Mouse (Mus musculus): Measurements from ENCODE around the gene Sult6b2. TPM values are rescaled to one million over a fixed set of nuclear protein-coding genes. Genes with fewer than 3 reads are reported as not detected.

Gene Sult6b2
- polyA plus RNA-seq, 1 experiment from 2014 or later: 20.9 TPM

- Histone ChIP-seq H3K27ac (no peak overlapping the region), H3K4me1 (replicated peaks) (no peaks in the 10 kb centered on the region), H3K4me3 (replicated peaks) (no peak overlapping the region), H3K27me3 (replicated peaks) (no peaks in the 10 kb centered on the region; the same call in 1 of the 2 replicates), H3K4me2 (replicated peaks) (no peak overlapping the region), H3K9ac (no peak overlapping the region), H3K36me3 (no peaks in the 10 kb centered on the region), H3K9me3 (no peaks in the 10 kb centered on the region)
- WGBS: 71% methylated on average over 4 of the region's 4 CpGs
- peak; percentile 6; the same call in 1 of the 2 replicates for ATAC-seq
Measured at GRCm38 (mm10) chr6:142806326-142806725, 2.0 kb upstream of the Sult6b2 start.

GRCm38 (mm10) chr6:142802617-142803525 lies 1.4 kb downstream of the Sult6b2 start:
- H3K27me3 ChIP-seq (replicated peaks): no peaks in the 10 kb centered on the region; the same call in 1 of the 2 replicates
- WGBS: 35% methylated on average over 11 of the region's 11 CpGs
- no peak overlapping the region for H3K4me3 ChIP-seq (replicated peaks)
- H3K9ac ChIP-seq: no peak overlapping the region
- no peaks in the 10 kb centered on the region for H3K36me3 ChIP-seq
- no peak overlapping the region for H3K27ac ChIP-seq
- H3K4me2 ChIP-seq (replicated peaks): no peak overlapping the region
- no peaks in the 10 kb centered on the region; the same call in 1 of the 2 replicates for H3K4me1 ChIP-seq (replicated peaks)
- no peak for ATAC-seq
- no peaks in the 10 kb centered on the region for H3K9me3 ChIP-seq

- H3K27ac ChIP-seq: no peak overlapping the region
- ATAC-seq: no peak
- H3K9me3 ChIP-seq: no peaks in the 10 kb centered on the region
- 79% methylated on average over 5 of the region's 5 CpGs for WGBS
- H3K4me2 ChIP-seq (replicated peaks): no peak overlapping the region
- no peak overlapping the region for H3K9ac ChIP-seq
- no peaks in the 10 kb centered on the region for H3K36me3 ChIP-seq
- H3K27me3 ChIP-seq (replicated peaks): no peaks in the 10 kb centered on the region; the same call in 1 of the 2 replicates
- H3K4me1 ChIP-seq (replicated peaks): no peaks in the 10 kb centered on the region; the same call in 1 of the 2 replicates
- no peak overlapping the region for H3K4me3 ChIP-seq (replicated peaks)
Measured at GRCm38 (mm10) chr6:142801687-142802086, 2.6 kb downstream of the Sult6b2 start.

GRCm38 (mm10) chr6:142799704-142800374 lies 4.5 kb downstream of the Sult6b2 start:
- Histone ChIP-seq H3K4me3 (replicated peaks) (no peak overlapping the region), H3K4me1 (replicated peaks) (peaks cover 6% of the 10 kb centered on the region; the same call in 1 of the 2 replicates)
- peak; percentile 44 for ATAC-seq

GRCm38 (mm10) chr6:142798837-142799236 lies 5.5 kb downstream of the Sult6b2 start:
- H3K4me2 ChIP-seq (replicated peaks): 0 out of 2 replicates have a peak overlapping the region, but pooled peaks have one; percentile 10
- no peak overlapping the region for H3K9ac ChIP-seq
- 68% methylated on average over 9 of the region's 9 CpGs for WGBS
- H3K4me3 ChIP-seq (replicated peaks): no peak overlapping the region
- peak overlapping the region; percentile 52 for H3K27ac ChIP-seq
- no peaks in the 10 kb centered on the region for H3K9me3 ChIP-seq
- H3K4me1 ChIP-seq (replicated peaks): peaks cover 6% of the 10 kb centered on the region; the same call in 1 of the 2 replicates
- no peaks in the 10 kb centered on the region for H3K36me3 ChIP-seq
- ATAC-seq: peak; percentile 65
- H3K27me3 ChIP-seq (replicated peaks): no peaks in the 10 kb centered on the region; the same call in 1 of the 2 replicates

More at GRCm38 (mm10) chr6:142799704-142800374, 4.5 kb downstream of the Sult6b2 start:
- Histone ChIP-seq H3K9me3 (no peaks in the 10 kb centered on the region), H3K36me3 (no peaks in the 10 kb centered on the region), H3K4me2 (replicated peaks) (no peak overlapping the region), H3K27ac (no peak overlapping the region), H3K9ac (no peak overlapping the region), H3K27me3 (replicated peaks) (no peaks in the 10 kb centered on the region; the same call in 1 of the 2 replicates)
- WGBS: 63% methylated on average over 7 of the region's 7 CpGs

- H3K36me3 ChIP-seq: no peaks in the 10 kb centered on the region
- 74% methylated on average over 1 of the region's 1 CpGs for WGBS
- no peak overlapping the region for H3K27ac ChIP-seq
- H3K9ac ChIP-seq: no peak overlapping the region
- peaks cover 12% of the 10 kb centered on the region; the same call in 1 of the 2 replicates for H3K4me1 ChIP-seq (replicated peaks)
- no peaks in the 10 kb centered on the region; the same call in 1 of the 2 replicates for H3K27me3 ChIP-seq (replicated peaks)
- ATAC-seq: no peak
- no peaks in the 10 kb centered on the region for H3K9me3 ChIP-seq
- H3K4me2 ChIP-seq (replicated peaks): no peak overlapping the region
- H3K4me3 ChIP-seq (replicated peaks): no peak overlapping the region
Measured at GRCm38 (mm10) chr6:142797996-142798395, 6.3 kb downstream of the Sult6b2 start.

- no peak overlapping the region for H3K4me3 ChIP-seq (replicated peaks)
- H3K27me3 ChIP-seq (replicated peaks): no peaks in the 10 kb centered on the region
- peaks cover 12% of the 10 kb centered on the region; the same call in 1 of the 2 replicates for H3K4me1 ChIP-seq (replicated peaks)
- ATAC-seq: peak; percentile 50
- H3K4me2 ChIP-seq (replicated peaks): no peak overlapping the region
- H3K27ac ChIP-seq: peak overlapping the region; percentile 36; the same call in 1 of the 2 replicates
- 23% methylated on average over 15 of the region's 15 CpGs for WGBS
- no peaks in the 10 kb centered on the region for H3K36me3 ChIP-seq
- H3K9ac ChIP-seq: no peak overlapping the region
- H3K9me3 ChIP-seq: no peaks in the 10 kb centered on the region
Measured at GRCm38 (mm10) chr6:142795655-142796441, 8.5 kb downstream of the Sult6b2 start.

GRCm38 (mm10) chr6:142795087-142795486 lies 9.2 kb downstream of the Sult6b2 start:
- no peaks in the 10 kb centered on the region for H3K27me3 ChIP-seq (replicated peaks)
- no peak overlapping the region for H3K4me2 ChIP-seq (replicated peaks)
- peak overlapping the region; percentile 60; the same call in 1 of the 2 replicates for H3K27ac ChIP-seq
- ATAC-seq: 0 out of 2 replicates have a peak, but pooled peaks have one; percentile 3
- no peak overlapping the region for H3K4me3 ChIP-seq (replicated peaks)
- H3K36me3 ChIP-seq: no peaks in the 10 kb centered on the region
- 54% methylated on average over 9 of the region's 9 CpGs for WGBS
- H3K9me3 ChIP-seq: no peaks in the 10 kb centered on the region
- no peak overlapping the region; the same call in 1 of the 2 replicates for H3K9ac ChIP-seq
- H3K4me1 ChIP-seq (replicated peaks): peaks cover 12% of the 10 kb centered on the region; the same call in 1 of the 2 replicates

GRCm38 (mm10) chr6:142793468-142793867 lies 10.8 kb downstream of the Sult6b2 start:
- Histone ChIP-seq H3K36me3 (no peaks in the 10 kb centered on the region), H3K4me3 (replicated peaks) (no peak overlapping the region), H3K27me3 (replicated peaks) (no peaks in the 10 kb centered on the region), H3K9me3 (no peaks in the 10 kb centered on the region), H3K9ac (no peak overlapping the region), H3K4me2 (replicated peaks) (no peak overlapping the region), H3K4me1 (replicated peaks) (peaks cover 12% of the 10 kb centered on the region; the same call in 1 of the 2 replicates), H3K27ac (no peak overlapping the region)
- WGBS: 47% methylated on average over 7 of the region's 7 CpGs
- ATAC-seq: no peak

- ATAC-seq: no peak
Measured at GRCm38 (mm10) chr6:142792241-142792968, 11.9 kb downstream of the Sult6b2 start.

GRCm38 (mm10) chr6:142789736-142790135 lies 14.6 kb downstream of the Sult6b2 start:
- no peak for ATAC-seq
- Histone ChIP-seq H3K36me3 (no peaks in the 10 kb centered on the region), H3K4me3 (replicated peaks) (no peak overlapping the region), H3K9me3 (no peaks in the 10 kb centered on the region), H3K27ac (no peak overlapping the region), H3K4me2 (replicated peaks) (no peak overlapping the region), H3K4me1 (replicated peaks) (peaks cover 6% of the 10 kb centered on the region; the same call in 1 of the 2 replicates), H3K9ac (no peak overlapping the region), H3K27me3 (replicated peaks) (no peaks in the 10 kb centered on the region)
- WGBS: 93% methylated on average over 10 of the region's 10 CpGs

More at GRCm38 (mm10) chr6:142792241-142792968, 11.9 kb downstream of the Sult6b2 start:
- no peaks in the 10 kb centered on the region for H3K9me3 ChIP-seq
- peaks cover 12% of the 10 kb centered on the region; the same call in 1 of the 2 replicates for H3K4me1 ChIP-seq (replicated peaks)
- H3K4me3 ChIP-seq (replicated peaks): no peak overlapping the region
- WGBS: 39% methylated on average over 13 of the region's 13 CpGs
- no peak overlapping the region for H3K4me2 ChIP-seq (replicated peaks)
- no peak overlapping the region for H3K9ac ChIP-seq
- no peak overlapping the region for H3K27ac ChIP-seq
- no peaks in the 10 kb centered on the region for H3K27me3 ChIP-seq (replicated peaks)
- H3K36me3 ChIP-seq: no peaks in the 10 kb centered on the region
